Mouse (Mus musculus) limb, embryonic 13.5 days (tissue): ENCODE results near the gene Olfr693. TPM values are rescaled to one million over a fixed set of nuclear protein-coding genes. Genes with fewer than 3 reads are reported as not detected.
"Not testable (repeated sequence)": the region's sequence is repeated elsewhere in the genome, so short reads cannot be mapped to it uniquely, and the experiment has no call there.

ENCODE experiments used
- ATAC-seq: fragments of 200-750 bp; cut with Nextera tagmentation; 2 replicates; pipeline ENCODE4 v1.8.0; 2017; ENCODE audit warnings: low read depth, moderate number of reproducible peaks, moderate TSS enrichment; ENCODE audit not compliant: low FRiP score
- H3K27ac ChIP-seq: fragments of 300-500 bp; sonication (generic); 2 replicates; pipeline ENCODE4 v1.5.1; 2015; ENCODE audit warnings: inconsistent platforms, mild to moderate bottlenecking, moderate library complexity
- H3K27me3 ChIP-seq: fragments of 300-500 bp; sonication (generic); 2 replicates; pipeline ENCODE4 v1.6.1; 2015; ENCODE audit warnings: mild to moderate bottlenecking, inconsistent platforms
- H3K36me3 ChIP-seq: fragments of 300-500 bp; sonication (generic); 2 replicates; pipeline ENCODE4 v1.6.1; 2015; ENCODE audit warnings: inconsistent platforms, mild to moderate bottlenecking, moderate library complexity
- H3K4me1 ChIP-seq: fragments of 300-500 bp; sonication (generic); 2 replicates; pipeline ENCODE4 v1.6.1; 2015; ENCODE audit warnings: inconsistent platforms
- H3K4me2 ChIP-seq: fragments of 300-500 bp; sonication (generic); replicated peaks from 2 replicates; pipeline ENCODE4 v1.6.1; 2015; ENCODE audit warnings: inconsistent platforms, mild to moderate bottlenecking, moderate library complexity
- H3K4me3 ChIP-seq: fragments of 300-500 bp; sonication (generic); 2 replicates; pipeline ENCODE4 v1.5.1; 2015; ENCODE audit warnings: moderate library complexity, mild to moderate bottlenecking, inconsistent platforms
- H3K9ac ChIP-seq: fragments of 300-500 bp; sonication (generic); 2 replicates; pipeline ENCODE4 v1.6.1; 2015; ENCODE audit warnings: mild to moderate bottlenecking, inconsistent platforms
- H3K9me3 ChIP-seq: fragments of 300-500 bp; sonication (generic); 2 replicates; pipeline ENCODE4 v1.6.1; 2016; ENCODE audit warnings: inconsistent platforms
- WGBS: fragments of 180-500 bp; shearing (Covaris S2); methylation state at CpG from one replicate; pipeline ENCODE4 v1.1.7; 2015; 5-methylcytosine and 5-hydroxymethylcytosine counted together
- polyA plus RNA-seq: library from polyadenylated mRNA; unstranded; fragments of >200 nt; fragmentation: Nextera tagmentation; extraction: Ambion mirVana; gene quantifications from 2 replicates; pipeline ENCODE4 v1.2.1, GENCODE M21; 2015

Gene Olfr693
- not detected in 2 replicates for polyA plus RNA-seq

DNA sequence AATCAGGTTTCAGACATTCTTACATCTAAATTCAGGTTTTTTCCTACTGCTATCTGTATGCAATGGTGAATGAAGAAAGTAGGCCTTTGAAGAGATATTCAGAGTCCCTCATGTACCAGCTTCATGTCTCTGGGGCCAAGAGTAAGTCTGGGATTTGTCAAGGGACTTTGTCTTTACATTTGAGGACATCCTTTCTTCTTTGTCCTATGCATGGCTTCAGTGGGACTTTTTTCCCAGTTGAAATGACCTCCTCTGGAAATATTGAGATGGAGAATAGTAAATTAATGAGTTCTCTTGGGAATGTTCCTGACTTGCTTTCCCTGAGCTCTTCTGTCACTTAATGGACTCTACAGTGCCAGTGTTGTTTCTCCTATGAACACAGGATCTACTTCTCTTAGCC is at the start of gene Olfr693:
Gene Olfr693, minus strand, starts transcription at position 101 of the 400 bp plus-strand sequence.
- no peaks in the 10 kb centered on the region for H3K9me3 ChIP-seq
- H3K27me3 ChIP-seq = no peaks in the 10 kb centered on the region
- H3K4me3 ChIP-seq = no peak within 1 kb of the TSS
- no peaks in the 10 kb centered on the region for H3K4me1 ChIP-seq
- no peak within 1 kb of the TSS for H3K27ac ChIP-seq
- no peak within 1 kb of the TSS for H3K9ac ChIP-seq
- H3K4me2 ChIP-seq = no peak within 1 kb of the TSS
- H3K36me3 ChIP-seq = no peaks in the 10 kb centered on the region
- ATAC-seq = no peak

GRCm38 (mm10) chr7:106725654-106726053 is 45.3 kb upstream of the Olfr693 start:
- not testable (repeated sequence) for H3K36me3 ChIP-seq, H3K4me1 ChIP-seq, ATAC-seq

DNA sequence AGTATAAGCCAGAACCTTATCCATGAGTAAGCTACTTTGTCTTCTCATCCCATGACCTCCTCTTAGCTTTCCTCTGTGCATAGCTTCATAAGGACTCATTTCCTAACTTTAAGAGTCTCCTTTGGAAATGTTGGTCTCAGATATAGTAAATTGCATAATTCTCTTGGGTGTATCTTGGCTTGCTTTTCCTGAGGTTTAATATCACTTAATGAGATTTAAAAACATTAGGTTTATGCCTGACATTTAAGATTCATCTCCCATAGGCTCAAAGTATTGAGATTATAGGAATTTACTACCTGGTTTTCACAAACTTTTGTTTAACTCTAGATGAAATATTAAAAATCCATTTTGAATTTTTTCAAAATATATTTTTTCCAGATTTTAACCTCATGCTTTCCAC is 35.9 kb upstream of the Olfr693 start, which contains the start of gene Olfr695:
Gene Olfr695, minus strand, starts transcription at position 101 of the 400 bp plus-strand sequence.
- no peaks in the 10 kb centered on the region for H3K27me3 ChIP-seq
- H3K9me3 ChIP-seq = no peaks in the 10 kb centered on the region
- H3K27ac ChIP-seq = no peak within 1 kb of the TSS
- H3K4me2 ChIP-seq = no peak within 1 kb of the TSS
- no peak for ATAC-seq
- no peaks in the 10 kb centered on the region for H3K4me1 ChIP-seq
- H3K36me3 ChIP-seq = no peaks in the 10 kb centered on the region
- H3K9ac ChIP-seq = no peak within 1 kb of the TSS
- no peak within 1 kb of the TSS for H3K4me3 ChIP-seq

More at GRCm38 (mm10) chr7:106725654-106726053, 45.3 kb upstream of the Olfr693 start:
- H3K27ac ChIP-seq, H3K27me3 ChIP-seq, H3K9me3 ChIP-seq, H3K4me2 ChIP-seq, H3K4me3 ChIP-seq, H3K9ac ChIP-seq: not testable (repeated sequence)
- 89% methylated on average over 2 of the region's 2 CpGs for WGBS

DNA sequence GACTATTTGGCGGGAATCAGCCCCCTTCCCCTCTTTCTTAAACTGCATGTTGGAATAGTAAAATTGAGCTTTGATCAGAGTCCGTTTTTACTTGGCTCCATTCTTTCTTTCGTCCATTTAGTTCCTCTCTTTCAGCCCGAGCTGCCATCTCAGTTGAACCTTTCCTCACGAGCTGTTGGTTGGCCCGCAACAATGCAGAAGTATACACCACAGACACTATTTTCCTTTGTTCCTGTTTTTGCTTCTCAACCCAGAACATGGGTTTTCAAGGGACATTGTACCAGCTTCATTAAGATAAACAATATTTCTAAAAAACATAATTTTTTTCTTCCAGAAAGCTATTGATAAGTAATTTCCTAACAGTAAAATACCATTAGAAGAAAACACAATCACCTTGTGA is 31.1 kb upstream of the Olfr693 start:
- ATAC-seq = no peak

GRCm38 (mm10) chr7:106707705-106708104 is 27.3 kb upstream of the Olfr693 start:
- H3K4me2 ChIP-seq, H3K27me3 ChIP-seq, H3K4me3 ChIP-seq, H3K4me1 ChIP-seq, H3K9me3 ChIP-seq, H3K9ac ChIP-seq, H3K36me3 ChIP-seq, H3K27ac ChIP-seq, ATAC-seq: not testable (repeated sequence)
- WGBS = 86% methylated on average over 10 of the region's 10 CpGs

More for the DNA sequence above, 31.1 kb upstream of the Olfr693 start:
- Histone ChIP-seq H3K4me1 (no peaks in the 10 kb centered on the region), H3K4me3 (no peak overlapping the region), H3K36me3 (no peaks in the 10 kb centered on the region), H3K27me3 (no peaks in the 10 kb centered on the region), H3K9me3 (no peaks in the 10 kb centered on the region), H3K4me2 (no peak overlapping the region), H3K9ac (no peak overlapping the region), H3K27ac (no peak overlapping the region)
- 88% methylated on average over 6 of the region's 6 CpGs for WGBS

GRCm38 (mm10) chr7:106696891-106697290 is 16.5 kb upstream of the Olfr693 start:
- Histone ChIP-seq H3K27me3 (no peaks in the 10 kb centered on the region), H3K4me2 (no peak overlapping the region), H3K36me3 (no peaks in the 10 kb centered on the region), H3K4me3 (no peak overlapping the region), H3K9me3 (no peaks in the 10 kb centered on the region), H3K9ac (no peak overlapping the region), H3K27ac (no peak overlapping the region), H3K4me1 (no peaks in the 10 kb centered on the region)
- no peak for ATAC-seq
- WGBS = 68% methylated on average over 1 of the region's 1 CpGs

GRCm38 (mm10) chr7:106692976-106693375 is 12.6 kb upstream of the Olfr693 start:
- H3K36me3 ChIP-seq = no peaks in the 10 kb centered on the region
- 84% methylated on average over 3 of the region's 3 CpGs for WGBS
- no peak for ATAC-seq
- H3K4me2 ChIP-seq = no peak overlapping the region
- no peaks in the 10 kb centered on the region for H3K9me3 ChIP-seq
- H3K9ac ChIP-seq = no peak overlapping the region
- no peaks in the 10 kb centered on the region for H3K27me3 ChIP-seq
- no peak overlapping the region for H3K4me3 ChIP-seq
- no peaks in the 10 kb centered on the region for H3K4me1 ChIP-seq
- no peak overlapping the region for H3K27ac ChIP-seq

DNA sequence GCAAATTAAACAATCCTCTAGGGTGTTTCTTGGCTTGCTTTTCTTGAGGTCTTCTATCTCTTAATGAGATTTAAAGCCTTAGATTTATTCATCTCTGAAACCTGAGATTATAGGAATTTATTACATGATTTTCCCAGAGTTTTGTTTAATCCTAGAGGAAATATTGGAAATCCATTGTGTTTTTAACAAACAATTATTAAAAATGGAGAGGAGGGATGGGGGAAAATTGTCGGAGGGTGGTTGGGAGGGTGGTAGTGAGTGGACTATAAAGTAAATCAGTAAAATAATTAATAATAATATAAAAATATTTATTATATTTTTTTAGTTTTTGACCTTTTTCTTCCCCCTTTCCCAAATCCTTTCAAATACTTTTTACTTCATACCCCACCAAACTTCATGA is 11.3 kb upstream of the Olfr693 start, which contains the start of gene Olfr694:
Gene Olfr694, minus strand, starts transcription at position 101 of the 400 bp plus-strand sequence.
- H3K9me3 ChIP-seq = no peaks in the 10 kb centered on the region
- H3K9ac ChIP-seq = no peak within 1 kb of the TSS
- 90% methylated on average over 1 of the region's 1 CpGs for WGBS
- no peaks in the 10 kb centered on the region for H3K36me3 ChIP-seq
- no peaks in the 10 kb centered on the region for H3K27me3 ChIP-seq
- no peak within 1 kb of the TSS for H3K4me2 ChIP-seq
- no peak within 1 kb of the TSS for H3K27ac ChIP-seq
- ATAC-seq = no peak
- H3K4me3 ChIP-seq = no peak within 1 kb of the TSS
- no peaks in the 10 kb centered on the region for H3K4me1 ChIP-seq

- H3K4me2 ChIP-seq = no peak overlapping the region
- H3K27me3 ChIP-seq = no peaks in the 10 kb centered on the region
- H3K9ac ChIP-seq = no peak overlapping the region
- H3K9me3 ChIP-seq = no peaks in the 10 kb centered on the region
- WGBS = 84% methylated on average over 2 of the region's 2 CpGs
- H3K4me1 ChIP-seq = no peaks in the 10 kb centered on the region
- no peak overlapping the region for H3K4me3 ChIP-seq
- ATAC-seq = no peak
- no peaks in the 10 kb centered on the region for H3K36me3 ChIP-seq
- H3K27ac ChIP-seq = no peak overlapping the region
These were observed 5.0 kb upstream of the Olfr693 start for GRCm38 (mm10) chr7:106685382-106685781.

GRCm38 (mm10) chr7:106652344-106652652 is 28.1 kb downstream of the Olfr693 start:
- no peaks in the 10 kb centered on the region for H3K4me1 ChIP-seq
- no peak overlapping the region for H3K4me2 ChIP-seq
- H3K36me3 ChIP-seq = no peaks in the 10 kb centered on the region
- no peaks in the 10 kb centered on the region for H3K9me3 ChIP-seq
- H3K4me3 ChIP-seq = no peak overlapping the region
- no peak overlapping the region for H3K27ac ChIP-seq
- no peak overlapping the region for H3K9ac ChIP-seq
- H3K27me3 ChIP-seq = no peaks in the 10 kb centered on the region
- ATAC-seq = no peak

DNA sequence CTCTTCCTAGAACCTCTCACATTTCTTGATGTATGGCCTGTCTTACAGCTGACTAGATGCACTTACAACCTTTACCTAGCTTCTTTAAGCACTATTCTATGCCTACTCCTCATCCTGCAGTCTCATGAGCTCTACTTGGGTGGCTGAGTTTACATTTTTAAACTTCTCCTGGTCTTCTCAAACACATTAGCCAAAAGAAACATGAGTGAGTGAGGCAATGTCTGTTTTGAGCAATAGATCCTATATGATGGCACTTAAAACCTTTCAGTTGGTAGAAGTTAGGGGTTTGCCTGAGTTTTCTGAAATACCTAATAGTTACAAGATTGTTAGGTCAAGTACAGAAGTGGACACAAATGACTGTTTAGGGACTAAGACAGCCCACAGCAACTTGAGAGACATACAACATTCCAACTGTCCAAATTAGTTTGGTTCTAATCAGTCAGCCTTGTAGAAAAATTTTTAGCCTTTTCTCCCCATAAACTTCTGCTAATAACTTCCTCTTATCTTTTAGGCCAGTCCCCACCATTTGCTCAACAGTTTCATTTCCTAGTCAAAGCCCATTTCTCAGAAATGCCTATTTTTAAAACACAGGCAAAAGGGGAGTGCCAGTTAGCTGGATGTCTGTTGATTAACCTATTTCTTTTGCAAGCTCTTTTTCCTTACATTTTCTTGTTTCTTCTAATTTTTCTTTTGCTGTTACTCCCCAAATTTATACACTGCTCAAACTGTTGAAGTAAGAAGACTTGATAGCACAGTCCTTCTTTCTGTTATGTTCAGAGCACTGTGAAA is 28.6 kb downstream of the Olfr693 start:
- H3K36me3 ChIP-seq = no peaks in the 10 kb centered on the region
- H3K9me3 ChIP-seq = no peaks in the 10 kb centered on the region
- no peak overlapping the region for H3K4me2 ChIP-seq
- no peaks in the 10 kb centered on the region for H3K4me1 ChIP-seq
- H3K9ac ChIP-seq = no peak overlapping the region
- no peaks in the 10 kb centered on the region for H3K27me3 ChIP-seq
- no peak for ATAC-seq
- H3K4me3 ChIP-seq = no peak overlapping the region
- H3K27ac ChIP-seq = no peak overlapping the region

DNA sequence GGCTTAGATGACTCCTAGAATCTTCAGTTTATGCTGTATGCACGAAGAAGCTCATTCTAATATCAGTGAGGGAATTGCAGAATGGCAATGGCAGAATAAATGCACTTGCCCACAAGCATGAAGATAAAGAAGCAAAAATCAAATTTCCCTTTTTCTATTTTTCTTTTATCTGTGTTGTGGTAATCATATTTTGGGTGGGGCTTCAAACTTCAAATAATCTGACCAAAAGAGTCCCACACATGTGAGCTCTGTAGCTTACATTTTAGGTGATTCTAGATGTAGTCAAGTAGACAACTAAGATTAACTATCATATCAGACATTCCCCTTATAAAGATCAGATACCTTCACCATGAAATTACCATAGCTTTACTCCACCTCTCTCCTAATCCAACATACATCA is 30.6 kb downstream of the Olfr693 start:
- no peaks in the 10 kb centered on the region for H3K9me3 ChIP-seq
- no peak overlapping the region for H3K27ac ChIP-seq
- no peaks in the 10 kb centered on the region for H3K36me3 ChIP-seq
- H3K4me1 ChIP-seq = no peaks in the 10 kb centered on the region
- H3K4me2 ChIP-seq = no peak overlapping the region
- H3K27me3 ChIP-seq = no peaks in the 10 kb centered on the region
- ATAC-seq = no peak
- H3K4me3 ChIP-seq = no peak overlapping the region
- no peak overlapping the region for H3K9ac ChIP-seq
- 72% methylated on average over 1 of the region's 1 CpGs for WGBS

- Histone ChIP-seq H3K9me3 (no peaks in the 10 kb centered on the region), H3K9ac (no peak overlapping the region), H3K27me3 (no peaks in the 10 kb centered on the region), H3K4me1 (no peaks in the 10 kb centered on the region), H3K36me3 (no peaks in the 10 kb centered on the region), H3K27ac (no peak overlapping the region), H3K4me3 (no peak overlapping the region), H3K4me2 (no peak overlapping the region)
- no peak for ATAC-seq
- 80% methylated on average over 1 of the region's 1 CpGs for WGBS
These were observed 35.1 kb downstream of the Olfr693 start for GRCm38 (mm10) chr7:106645261-106645660.
